Mouse (Mus musculus): ENCODE measurements around the gene Pomt2.

The Pomt2 gene

GRCm38 (mm10) chr12:87121918-87122589 lies 25.7 kb downstream of the Pomt2 start:
- DNase-seq, result no peak

DNA sequence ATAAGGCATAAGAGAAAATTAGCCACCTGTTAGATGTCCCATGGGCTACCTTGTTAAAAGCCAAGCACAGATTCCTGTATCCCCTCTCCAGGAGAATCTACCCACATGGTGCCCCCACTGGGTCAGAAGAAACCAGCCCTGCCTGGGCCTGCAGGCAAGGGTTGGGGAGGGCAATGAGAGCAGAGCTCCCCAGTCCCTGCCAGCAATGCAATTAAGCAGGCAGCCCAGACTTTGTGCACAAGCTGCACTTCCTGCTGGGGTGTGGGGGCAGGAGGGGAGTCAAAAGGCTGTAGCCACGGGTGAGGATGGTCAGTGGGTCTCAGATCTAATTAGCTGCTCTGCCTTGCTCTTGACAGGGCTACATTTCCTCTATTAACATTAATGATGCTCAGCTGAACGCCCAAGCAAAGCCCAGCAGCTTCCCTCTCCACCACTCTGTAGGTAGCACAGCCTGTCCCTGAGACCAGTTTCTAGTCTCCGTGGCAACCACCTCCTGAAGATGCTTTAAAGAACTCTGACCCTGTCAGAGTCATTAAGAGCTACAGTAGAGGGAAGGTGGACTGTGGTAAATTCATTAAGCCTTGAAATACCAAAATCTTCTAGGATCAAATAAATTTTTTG lies 40.3 kb downstream of the Pomt2 start:
- no peak for DNase-seq

- DNase-seq, result no peak
Observed at GRCm38 (mm10) chr12:87104796-87105195, 43.0 kb downstream of the Pomt2 start.

- no peak for DNase-seq
Observed at GRCm38 (mm10) chr12:87103471-87103870, 44.3 kb downstream of the Pomt2 start.

- no peak for DNase-seq
Observed at GRCm38 (mm10) chr12:87102165-87102631, 45.6 kb downstream of the Pomt2 start, which contains the start of gene Ngb. Gene Ngb, minus strand, starts transcription at chr12:87102539.

GRCm38 (mm10) chr12:87100331-87100730 lies 47.4 kb downstream of the Pomt2 start:
- DNase-seq, result no peak

- no peak for DNase-seq
Observed at GRCm38 (mm10) chr12:87093671-87094070, 54.1 kb downstream of the Pomt2 start.

GRCm38 (mm10) chr12:87093249-87093648 lies 54.5 kb downstream of the Pomt2 start:
- no peak for DNase-seq

GRCm38 (mm10) chr12:87091916-87092315 lies 55.9 kb downstream of the Pomt2 start:
- DNase-seq, result peak; percentile 24

- DNase-seq, result no peak
Observed at GRCm38 (mm10) chr12:87089701-87090100, 58.1 kb downstream of the Pomt2 start.

GRCm38 (mm10) chr12:87089255-87089654 lies 58.5 kb downstream of the Pomt2 start:
- DNase-seq, result no peak

DNA sequence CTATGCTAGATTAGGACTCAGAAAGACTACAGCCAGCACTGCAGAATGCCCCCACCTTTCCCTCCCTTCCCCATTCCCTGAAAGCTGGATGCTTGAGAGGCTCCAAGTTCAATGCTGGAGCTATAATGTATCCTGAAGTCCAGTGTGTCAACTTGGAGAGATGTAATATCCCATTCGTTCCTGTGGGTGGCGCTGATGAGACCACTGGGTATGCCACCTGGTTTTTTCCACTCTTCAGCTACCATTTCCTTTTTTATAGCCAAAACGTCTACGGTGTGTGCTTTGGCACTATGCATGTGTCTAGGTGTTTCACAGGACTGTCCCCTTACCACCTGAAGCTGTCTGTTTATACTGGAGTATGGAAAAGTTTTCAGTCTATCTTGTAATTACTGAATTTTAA lies 59.4 kb downstream of the Pomt2 start:
- DNase-seq, result peak; percentile 24

DNA sequence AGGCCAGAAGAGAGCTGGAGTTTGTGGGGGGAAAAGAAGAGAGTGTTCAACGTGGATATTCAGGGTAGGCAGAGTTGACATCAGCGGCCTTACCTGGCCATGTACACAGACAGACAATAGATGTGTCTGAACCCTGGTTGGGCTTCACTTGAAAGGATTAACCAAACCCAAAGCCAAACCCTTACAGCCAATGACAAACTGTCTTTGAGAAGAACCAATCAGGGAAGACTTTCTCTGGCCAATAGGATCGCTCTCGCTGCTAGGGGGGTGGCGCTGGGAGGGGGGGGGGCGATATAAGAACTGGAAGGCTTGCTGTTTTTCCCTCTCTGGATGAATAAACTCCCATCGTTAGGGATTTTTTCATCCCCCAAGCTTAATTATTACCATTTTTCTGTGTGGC lies 60.5 kb downstream of the Pomt2 start:
- no peak for DNase-seq

DNA sequence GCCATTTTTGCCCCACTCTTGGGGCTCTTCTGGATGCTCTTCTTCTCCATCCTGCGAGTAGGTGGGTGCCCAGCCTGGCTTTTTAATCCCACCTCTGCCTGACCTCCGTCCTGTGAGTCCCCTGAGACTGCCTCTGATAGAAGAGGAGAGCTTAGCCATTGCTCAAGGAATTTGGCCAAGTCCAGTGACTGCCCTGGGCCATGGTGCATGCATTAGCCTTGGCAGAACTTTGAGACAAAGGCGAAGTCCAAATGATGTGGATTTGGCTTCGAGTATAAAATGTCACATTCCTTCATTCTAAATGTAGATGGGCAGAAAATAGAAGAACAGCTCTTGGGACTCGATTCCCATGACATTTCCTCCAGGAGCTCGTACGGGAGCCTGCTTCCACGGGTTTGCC lies 65.0 kb downstream of the Pomt2 start:
- DNase-seq, result no peak

- no peak for DNase-seq
Observed at GRCm38 (mm10) chr12:87076610-87077009, 71.2 kb downstream of the Pomt2 start.

- DNase-seq, result no peak
Observed at GRCm38 (mm10) chr12:87070520-87070919, 77.2 kb downstream of the Pomt2 start.

- DNase-seq, result no peak
Observed at GRCm38 (mm10) chr12:87066429-87066828, 81.3 kb downstream of the Pomt2 start.

GRCm38 (mm10) chr12:87065446-87065845 lies 82.3 kb downstream of the Pomt2 start:
- no peak for DNase-seq

GRCm38 (mm10) chr12:87057066-87057465 lies 90.7 kb downstream of the Pomt2 start:
- no peak for DNase-seq

Data from thymus, postnatal 14 days (tissue).